Mouse (Mus musculus) neural tube, embryonic 12.5 days (tissue): ENCODE measurements around the gene P2ry10b. TPM values are rescaled to one million over a fixed set of nuclear protein-coding genes. Genes with fewer than 3 reads are reported as not detected.

Experiments used
- ATAC-seq: fragments of 200-750 bp; cut with Nextera tagmentation; 2 replicates; pipeline ENCODE4 v1.8.0; 2017; ENCODE audit warnings: low read depth, mild to moderate bottlenecking, moderate TSS enrichment, moderate library complexity; ENCODE audit not compliant: low FRiP score
- H3K27ac ChIP-seq: fragments of 300-500 bp; sonication (generic); 2 replicates; pipeline ENCODE4 v1.5.1; 2016
- H3K27me3 ChIP-seq: fragments of 300-500 bp; sonication (generic); replicated peaks from 2 replicates; pipeline ENCODE4 v1.6.1; 2016; ENCODE audit warnings: mild to moderate bottlenecking
- H3K36me3 ChIP-seq: fragments of 300-500 bp; sonication (generic); 2 replicates; pipeline ENCODE4 v1.6.1; 2016; ENCODE audit warnings: mild to moderate bottlenecking
- H3K4me1 ChIP-seq: fragments of 300-500 bp; sonication (generic); 2 replicates; pipeline ENCODE4 v1.6.1; 2016
- H3K4me2 ChIP-seq: fragments of 300-500 bp; sonication (generic); replicated peaks from 2 replicates; pipeline ENCODE4 v1.6.1; 2016; ENCODE audit warnings: mild to moderate bottlenecking
- H3K4me3 ChIP-seq: fragments of 300-500 bp; sonication (generic); 2 replicates; pipeline ENCODE4 v1.5.1; 2016
- H3K9ac ChIP-seq: fragments of 300-500 bp; sonication (generic); 2 replicates; pipeline ENCODE4 v1.6.1; 2016; ENCODE audit warnings: mild to moderate bottlenecking
- H3K9me3 ChIP-seq: fragments of 300-500 bp; sonication (generic); 2 replicates; pipeline ENCODE4 v1.6.1; 2016; ENCODE audit warnings: mild to moderate bottlenecking
- WGBS: fragments of 180-500 bp; shearing (Covaris S2); methylation state at CpG from one replicate; pipeline ENCODE4 v1.1.7; 2016; 5-methylcytosine and 5-hydroxymethylcytosine counted together
- polyA plus RNA-seq: library from polyadenylated mRNA; unstranded; fragments of >200 nt; fragmentation: Nextera tagmentation; extraction: Ambion mirVana; gene quantifications from 2 replicates; pipeline ENCODE4 v1.2.1, GENCODE M21; 2016

P2ry10b gene
- polyA plus RNA-seq, 1 experiment from 2014 or later = 0.71 TPM

DNA sequence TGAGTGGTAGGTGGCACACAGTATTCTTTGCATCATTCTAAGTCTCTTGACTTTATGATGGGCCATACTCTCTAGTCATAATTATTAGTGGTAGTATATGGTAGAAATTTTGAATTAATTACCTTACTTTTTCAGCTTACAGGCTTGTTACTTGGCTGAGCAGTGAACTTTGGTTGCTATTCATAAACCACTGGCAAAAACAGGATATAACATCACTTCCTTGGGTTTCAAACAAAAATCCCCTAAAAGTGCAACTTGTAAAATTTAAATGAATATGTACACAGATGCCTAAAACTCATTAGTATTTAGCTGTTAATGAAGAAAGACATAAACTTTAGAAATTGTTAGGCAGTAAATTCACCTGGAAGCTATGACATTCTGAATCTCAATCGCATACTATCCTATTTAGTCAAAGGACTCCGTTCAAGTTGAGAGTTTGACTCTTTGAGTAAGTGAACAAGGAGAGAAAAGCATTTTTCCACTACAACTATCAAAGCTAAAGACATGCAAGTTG is 68.9 kb downstream of the P2ry10b start:
- no peaks in the 10 kb centered on the region for H3K9me3 ChIP-seq
- H3K27me3 ChIP-seq = no peaks in the 10 kb centered on the region
- H3K4me3 ChIP-seq = no peak overlapping the region
- no peaks in the 10 kb centered on the region for H3K4me1 ChIP-seq
- ATAC-seq = no peak
- no peak overlapping the region for H3K9ac ChIP-seq
- 90% methylated on average over 2 of the region's 2 CpGs for WGBS
- H3K36me3 ChIP-seq = no peaks in the 10 kb centered on the region
- H3K27ac ChIP-seq = no peak overlapping the region
- H3K4me2 ChIP-seq = no peak overlapping the region

Other genes with a start within 250 kb of the P2ry10b start
- gene Lpar4, start 228.3 kb upstream of the P2ry10b start, polyA plus RNA-seq = 15.1 and 15.5 TPM in 2 replicates
- gene P2ry10, start 60.4 kb upstream of the P2ry10b start, polyA plus RNA-seq = not detected in 2 replicates
- gene Gpr174, start 107.0 kb downstream of the P2ry10b start, polyA plus RNA-seq = 0.04 TPM in 1 of 2 replicates, not detected in the other